Mouse (Mus musculus): ENCODE results near the gene Tbc1d17. TPM values are rescaled to one million over a fixed set of nuclear protein-coding genes. Genes with fewer than 3 reads are reported as not detected.

Gene Tbc1d17
- polyA plus RNA-seq, 1 experiment from 2014 or later = 69.0 TPM

- no peaks in the 10 kb centered on the region for H3K27me3 ChIP-seq (ENCODE audit: control insufficient read depth, insufficient read depth, low read length)
- DNase-seq (ENCODE audit: low spot score) (no peak), ATAC-seq (ENCODE audit: insufficient number of reproducible peaks, low FRiP score, low TSS enrichment, low read depth) (no peak)
- H3K9me3 ChIP-seq (ENCODE audit: control insufficient read depth, low read length) = no peaks in the 10 kb centered on the region
- H3K4me1 ChIP-seq (ENCODE audit: control insufficient read depth, insufficient read depth, low read length) = peaks cover 24% of the 10 kb centered on the region
- WGBS = 80% methylated on average over 19 of the region's 19 CpGs
- H3K27ac ChIP-seq (replicated peaks; ENCODE audit: low read depth, low read length) = no peak overlapping the region
- H3K4me2 ChIP-seq (ENCODE audit: low read depth, severe bottlenecking) = peak overlapping the region; percentile 85
- peak overlapping the region; percentile 66 for H3K4me3 ChIP-seq (ENCODE audit: low read depth, low read length)
- peaks cover 29% of the 10 kb centered on the region; the same call in 1 of the 2 replicates for H3K36me3 ChIP-seq (ENCODE audit: control insufficient read depth, insufficient read depth, low read length)
- peak overlapping the region; percentile 47 for H3K9ac ChIP-seq (ENCODE audit: low read length)
Measured at GRCm38 (mm10) chr7:44867010-44867702, 18.3 kb upstream of the Tbc1d17 start.

GRCm38 (mm10) chr7:44866276-44867009 lies 17.6 kb upstream of the Tbc1d17 start:
- peak overlapping the region; percentile 10; the same call in 1 of the 2 replicates for H3K4me2 ChIP-seq (ENCODE audit: low read depth, severe bottlenecking)
- peaks cover 24% of the 10 kb centered on the region for H3K4me1 ChIP-seq (ENCODE audit: control insufficient read depth, insufficient read depth, low read length)
- H3K27me3 ChIP-seq (ENCODE audit: control insufficient read depth, insufficient read depth, low read length) = no peaks in the 10 kb centered on the region
- H3K27ac ChIP-seq (replicated peaks; ENCODE audit: low read depth, low read length) = no peak overlapping the region
- DNase-seq (ENCODE audit: low spot score) (no peak), ATAC-seq (ENCODE audit: insufficient number of reproducible peaks, low FRiP score, low TSS enrichment, low read depth) (no peak)
- peaks cover 34% of the 10 kb centered on the region; the same call in 1 of the 2 replicates for H3K36me3 ChIP-seq (ENCODE audit: control insufficient read depth, insufficient read depth, low read length)
- 75% methylated on average over 15 of the region's 15 CpGs for WGBS
- H3K9me3 ChIP-seq (ENCODE audit: control insufficient read depth, low read length) = no peaks in the 10 kb centered on the region
- no peak overlapping the region for H3K4me3 ChIP-seq (ENCODE audit: low read depth, low read length)
- H3K9ac ChIP-seq (ENCODE audit: low read length) = no peak overlapping the region

GRCm38 (mm10) chr7:44864595-44865542 lies 16.0 kb upstream of the Tbc1d17 start:
- ATAC-seq (ENCODE audit: insufficient number of reproducible peaks, low FRiP score, low TSS enrichment, low read depth) = no peak
- Histone ChIP-seq H3K4me2 (ENCODE audit: low read depth, severe bottlenecking) (no peak overlapping the region), H3K9me3 (ENCODE audit: control insufficient read depth, low read length) (no peaks in the 10 kb centered on the region), H3K9ac (ENCODE audit: low read length) (no peak overlapping the region), H3K4me1 (ENCODE audit: control insufficient read depth, insufficient read depth, low read length) (peaks cover 28% of the 10 kb centered on the region), H3K27ac (replicated peaks; ENCODE audit: low read depth, low read length) (no peak overlapping the region), H3K27me3 (ENCODE audit: control insufficient read depth, insufficient read depth, low read length) (no peaks in the 10 kb centered on the region), H3K4me3 (ENCODE audit: low read depth, low read length) (no peak overlapping the region), H3K36me3 (ENCODE audit: control insufficient read depth, insufficient read depth, low read length) (peaks cover 36% of the 10 kb centered on the region; the same call in 1 of the 2 replicates)
- DNase-seq (ENCODE audit: low spot score) = no peak
- 82% methylated on average over 24 of the region's 24 CpGs for WGBS

- Histone ChIP-seq H3K4me3 (ENCODE audit: low read depth, low read length) (no peak overlapping the region), H3K4me2 (ENCODE audit: low read depth, severe bottlenecking) (no peak overlapping the region), H3K4me1 (ENCODE audit: control insufficient read depth, insufficient read depth, low read length) (peaks cover 28% of the 10 kb centered on the region), H3K9me3 (ENCODE audit: control insufficient read depth, low read length) (no peaks in the 10 kb centered on the region), H3K27ac (replicated peaks; ENCODE audit: low read depth, low read length) (no peak overlapping the region), H3K9ac (ENCODE audit: low read length) (no peak overlapping the region), H3K27me3 (ENCODE audit: control insufficient read depth, insufficient read depth, low read length) (no peaks in the 10 kb centered on the region), H3K36me3 (ENCODE audit: control insufficient read depth, insufficient read depth, low read length) (peaks cover 36% of the 10 kb centered on the region; the same call in 1 of the 2 replicates)
- DNase-seq (ENCODE audit: low spot score) = no peak
- 88% methylated on average over 11 of the region's 11 CpGs for WGBS
- ATAC-seq (ENCODE audit: insufficient number of reproducible peaks, low FRiP score, low TSS enrichment, low read depth) = no peak
Measured at GRCm38 (mm10) chr7:44863982-44864494, 15.2 kb upstream of the Tbc1d17 start.

- no peak overlapping the region for H3K9ac ChIP-seq (ENCODE audit: low read length)
- H3K4me1 ChIP-seq (ENCODE audit: control insufficient read depth, insufficient read depth, low read length) = peaks cover 25% of the 10 kb centered on the region
- H3K36me3 ChIP-seq (ENCODE audit: control insufficient read depth, insufficient read depth, low read length) = peaks cover 36% of the 10 kb centered on the region; the same call in 1 of the 2 replicates
Measured at GRCm38 (mm10) chr7:44863210-44863609, 14.3 kb upstream of the Tbc1d17 start.

GRCm38 (mm10) chr7:44862434-44862833 lies 13.6 kb upstream of the Tbc1d17 start:
- Histone ChIP-seq H3K4me3 (ENCODE audit: low read depth, low read length) (no peak overlapping the region), H3K36me3 (ENCODE audit: control insufficient read depth, insufficient read depth, low read length) (peaks cover 36% of the 10 kb centered on the region; the same call in 1 of the 2 replicates), H3K9ac (ENCODE audit: low read length) (no peak overlapping the region), H3K9me3 (ENCODE audit: control insufficient read depth, low read length) (no peaks in the 10 kb centered on the region), H3K27me3 (ENCODE audit: control insufficient read depth, insufficient read depth, low read length) (no peaks in the 10 kb centered on the region), H3K27ac (replicated peaks; ENCODE audit: low read depth, low read length) (no peak overlapping the region), H3K4me1 (ENCODE audit: control insufficient read depth, insufficient read depth, low read length) (peaks cover 20% of the 10 kb centered on the region), H3K4me2 (ENCODE audit: low read depth, severe bottlenecking) (no peak overlapping the region)
- 88% methylated on average over 8 of the region's 8 CpGs for WGBS
- no peak for DNase-seq (ENCODE audit: low spot score)
- no peak for ATAC-seq (ENCODE audit: insufficient number of reproducible peaks, low FRiP score, low TSS enrichment, low read depth)

More at GRCm38 (mm10) chr7:44863210-44863609, 14.3 kb upstream of the Tbc1d17 start:
- Histone ChIP-seq H3K4me3 (ENCODE audit: low read depth, low read length) (no peak overlapping the region), H3K9me3 (ENCODE audit: control insufficient read depth, low read length) (no peaks in the 10 kb centered on the region), H3K4me2 (ENCODE audit: low read depth, severe bottlenecking) (no peak overlapping the region), H3K27ac (replicated peaks; ENCODE audit: low read depth, low read length) (no peak overlapping the region), H3K27me3 (ENCODE audit: control insufficient read depth, insufficient read depth, low read length) (no peaks in the 10 kb centered on the region)
- ATAC-seq (ENCODE audit: insufficient number of reproducible peaks, low FRiP score, low TSS enrichment, low read depth) (no peak), DNase-seq (ENCODE audit: low spot score) (no peak)
- WGBS = 94% methylated on average over 14 of the region's 14 CpGs

GRCm38 (mm10) chr7:44861429-44861816 lies 12.5 kb upstream of the Tbc1d17 start:
- no peak for ATAC-seq (ENCODE audit: insufficient number of reproducible peaks, low FRiP score, low TSS enrichment, low read depth)
- Histone ChIP-seq H3K36me3 (ENCODE audit: control insufficient read depth, insufficient read depth, low read length) (peaks cover 35% of the 10 kb centered on the region; the same call in 1 of the 2 replicates), H3K4me1 (ENCODE audit: control insufficient read depth, insufficient read depth, low read length) (peaks cover 11% of the 10 kb centered on the region), H3K27ac (replicated peaks; ENCODE audit: low read depth, low read length) (no peak overlapping the region), H3K4me3 (ENCODE audit: low read depth, low read length) (no peak overlapping the region), H3K27me3 (ENCODE audit: control insufficient read depth, insufficient read depth, low read length) (no peaks in the 10 kb centered on the region), H3K9ac (ENCODE audit: low read length) (no peak overlapping the region), H3K4me2 (ENCODE audit: low read depth, severe bottlenecking) (no peak overlapping the region), H3K9me3 (ENCODE audit: control insufficient read depth, low read length) (no peaks in the 10 kb centered on the region)
- DNase-seq (ENCODE audit: low spot score) = no peak
- 83% methylated on average over 14 of the region's 14 CpGs for WGBS
